Mouse (Mus musculus) cerebellum, adult 9-11 months (tissue): ENCODE measurements at regions not wholly inside any gene's neighbourhood (a gene's known extent, or its start where the extent isn't known, plus 50 kb on each side); places are given as distances from the start of the nearest gene placed in this dataset.
A peak's percentile ranks its signal among the peaks of the same experiment; 100 is the strongest.

Experiments
- DNase-seq: peaks from one replicate; pipeline ENCODE4 v3.0.0; 2022

DNA sequence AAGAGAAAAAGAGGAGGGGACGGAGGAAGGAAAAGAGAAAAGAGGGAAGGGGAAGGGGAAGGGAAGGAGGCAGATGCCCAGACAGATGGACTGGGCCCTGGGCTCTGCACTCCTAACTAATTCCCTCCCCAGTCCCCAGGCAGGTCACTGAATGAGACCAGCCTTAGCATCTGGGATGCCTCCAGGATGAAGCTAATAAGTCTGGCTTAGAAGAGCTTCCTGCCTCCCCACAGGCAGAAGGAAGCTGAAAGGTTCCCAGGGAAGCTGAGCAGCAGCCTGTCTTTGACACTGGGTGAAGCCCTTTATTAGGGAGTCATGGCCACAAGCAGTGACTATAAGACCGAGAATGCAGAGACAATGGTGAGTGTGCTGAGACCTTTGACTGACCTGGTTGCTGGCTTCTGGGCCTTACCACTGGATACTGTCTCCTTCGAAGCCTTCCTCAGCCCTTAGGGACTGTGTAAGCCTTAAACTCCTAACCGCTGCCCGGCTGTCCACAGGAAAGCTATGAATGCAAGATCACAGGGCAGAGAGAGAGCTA, 76.7 kb upstream of the Bod1 start:
- peak; percentile 63 for DNase-seq

DNA sequence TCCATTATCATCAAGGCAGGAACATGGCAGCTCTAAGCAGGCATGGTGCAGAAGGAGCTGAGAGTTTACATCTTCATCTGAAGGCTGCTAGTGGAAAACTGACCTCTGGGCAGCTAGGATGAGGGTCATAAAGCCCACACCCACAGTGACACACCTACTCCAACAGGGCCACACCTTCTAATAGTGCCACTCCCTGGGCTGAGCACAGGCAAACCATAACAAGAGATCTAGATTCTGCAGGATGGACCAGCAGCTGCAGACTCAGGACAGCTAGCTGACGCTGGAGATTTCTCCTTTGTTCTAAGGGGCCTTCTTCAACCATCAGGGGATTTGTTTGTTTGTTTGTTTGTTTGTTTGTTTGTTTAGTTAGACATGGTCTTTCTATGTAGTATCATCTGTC, 79.6 kb upstream of the Bod1 start:
- no peak for DNase-seq

DNA sequence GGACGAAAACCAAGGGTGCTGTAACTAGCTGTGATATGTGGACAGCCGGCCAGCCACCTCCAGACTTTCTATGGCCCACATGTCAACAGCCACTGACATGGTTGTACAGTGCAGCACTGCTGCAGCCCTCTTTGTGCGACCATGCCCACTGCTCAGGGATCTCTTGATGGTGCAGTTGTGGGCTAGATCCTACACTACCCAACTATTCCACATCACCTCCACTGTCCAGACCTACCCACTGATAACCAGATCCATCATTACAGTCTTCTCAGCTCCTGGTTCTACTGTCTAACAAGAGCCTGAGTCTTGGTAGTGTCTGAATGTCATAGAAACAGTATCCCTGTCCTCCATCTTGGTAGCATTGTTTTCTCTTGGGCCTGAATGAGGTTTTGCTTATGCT, 81.5 kb upstream of the Bod1 start:
- DNase-seq = no peak

DNA sequence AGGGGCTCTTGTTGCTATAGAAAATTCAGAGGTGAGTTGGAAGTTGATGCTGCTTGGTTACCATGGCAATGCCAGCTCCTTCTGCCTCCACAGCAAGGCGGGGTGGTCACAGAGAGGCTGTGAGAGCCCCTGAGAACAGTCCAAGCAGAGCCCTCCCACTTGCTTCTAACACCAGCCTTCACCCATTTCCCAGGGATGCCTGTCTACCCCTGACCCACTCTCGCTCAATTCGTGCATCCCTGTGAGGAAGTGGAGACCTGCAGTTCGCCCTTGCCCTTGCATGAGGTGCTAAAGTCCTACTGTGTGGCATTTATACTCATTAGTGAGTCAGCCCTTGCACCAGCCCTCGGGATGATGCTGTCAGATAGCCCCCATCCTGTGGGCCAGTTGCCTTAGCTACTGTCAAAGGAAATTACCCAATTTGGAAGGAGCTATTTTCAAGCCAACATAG, 82.1 kb upstream of the Bod1 start:
- no peak for DNase-seq

DNA sequence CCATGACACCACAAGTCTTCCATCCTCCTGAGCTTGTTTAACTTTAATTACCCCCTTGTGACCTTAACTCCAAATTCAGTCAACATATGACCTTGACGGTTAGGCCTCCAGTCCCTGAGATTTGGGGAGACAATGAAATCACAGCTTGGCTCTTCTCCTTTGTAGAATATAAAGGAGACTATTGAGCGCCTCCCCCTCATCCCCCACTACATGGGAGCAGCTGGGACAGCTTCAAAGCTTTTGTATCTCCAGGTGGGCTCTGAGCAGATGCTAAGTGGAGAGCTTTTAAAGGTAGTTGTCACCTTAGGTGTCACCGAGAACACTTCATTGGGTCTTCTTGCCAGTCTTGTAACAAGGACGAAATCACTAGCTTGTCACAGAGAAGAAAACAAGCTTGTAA, 82.7 kb upstream of the Bod1 start:
- DNase-seq = no peak

DNA sequence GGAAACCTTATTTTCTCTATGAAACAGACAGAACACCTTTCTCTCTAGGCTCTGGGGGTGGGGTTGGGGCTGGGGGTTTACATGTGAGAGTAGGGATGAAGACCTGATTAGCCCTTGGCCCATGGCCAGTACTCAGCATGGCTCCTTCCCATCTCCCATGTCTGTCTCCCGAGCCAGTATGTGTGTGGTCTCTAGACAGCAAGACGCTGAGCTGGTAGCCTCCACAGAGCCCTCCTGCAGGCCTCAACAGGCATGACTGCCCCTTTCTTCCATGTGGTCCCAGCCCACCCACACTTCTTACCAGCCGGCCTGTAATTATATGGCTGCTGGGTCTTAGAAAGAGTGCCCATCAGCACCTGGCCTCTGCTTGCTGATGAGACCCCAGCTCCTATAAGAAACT, 84.2 kb upstream of the Bod1 start:
- DNase-seq = no peak

DNA sequence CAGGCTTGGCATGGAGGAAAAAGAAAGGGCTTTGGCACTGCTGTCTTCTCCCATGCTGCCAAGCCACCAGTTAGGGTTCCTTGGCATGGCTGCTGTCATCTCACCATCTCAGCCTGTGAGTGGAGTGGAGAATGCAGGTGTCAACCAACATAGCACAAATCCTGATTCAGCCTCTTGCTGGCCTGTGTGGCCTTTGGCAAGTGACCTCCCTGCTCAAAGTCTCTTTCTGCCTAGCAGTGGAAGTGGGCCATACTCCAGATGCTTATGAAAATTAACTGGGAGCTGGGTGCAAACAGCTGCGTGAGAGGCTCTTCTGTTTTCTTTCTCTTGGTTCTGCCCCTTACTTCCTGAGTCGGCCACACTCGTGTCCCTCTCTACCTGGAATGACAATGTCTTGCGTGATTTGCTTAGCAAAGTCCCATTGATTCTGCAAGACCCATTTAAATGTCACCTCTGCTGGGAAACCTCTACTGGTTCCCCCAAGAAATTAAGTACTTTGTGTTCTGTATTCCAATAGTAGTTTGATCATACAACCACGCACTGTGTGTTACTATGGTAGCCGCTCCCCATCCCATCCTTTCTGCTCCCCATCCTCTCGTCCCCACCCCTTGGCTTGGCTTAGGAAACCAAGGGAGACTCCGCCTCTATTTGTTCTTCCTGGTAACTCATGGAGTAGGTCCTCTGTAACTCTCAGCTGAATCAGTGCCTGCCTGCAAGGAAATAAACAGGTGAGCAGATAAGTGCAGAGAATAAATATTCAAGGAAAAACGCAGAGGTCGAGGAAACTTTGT, 84.9 kb upstream of the Bod1 start:
- no peak for DNase-seq

DNA sequence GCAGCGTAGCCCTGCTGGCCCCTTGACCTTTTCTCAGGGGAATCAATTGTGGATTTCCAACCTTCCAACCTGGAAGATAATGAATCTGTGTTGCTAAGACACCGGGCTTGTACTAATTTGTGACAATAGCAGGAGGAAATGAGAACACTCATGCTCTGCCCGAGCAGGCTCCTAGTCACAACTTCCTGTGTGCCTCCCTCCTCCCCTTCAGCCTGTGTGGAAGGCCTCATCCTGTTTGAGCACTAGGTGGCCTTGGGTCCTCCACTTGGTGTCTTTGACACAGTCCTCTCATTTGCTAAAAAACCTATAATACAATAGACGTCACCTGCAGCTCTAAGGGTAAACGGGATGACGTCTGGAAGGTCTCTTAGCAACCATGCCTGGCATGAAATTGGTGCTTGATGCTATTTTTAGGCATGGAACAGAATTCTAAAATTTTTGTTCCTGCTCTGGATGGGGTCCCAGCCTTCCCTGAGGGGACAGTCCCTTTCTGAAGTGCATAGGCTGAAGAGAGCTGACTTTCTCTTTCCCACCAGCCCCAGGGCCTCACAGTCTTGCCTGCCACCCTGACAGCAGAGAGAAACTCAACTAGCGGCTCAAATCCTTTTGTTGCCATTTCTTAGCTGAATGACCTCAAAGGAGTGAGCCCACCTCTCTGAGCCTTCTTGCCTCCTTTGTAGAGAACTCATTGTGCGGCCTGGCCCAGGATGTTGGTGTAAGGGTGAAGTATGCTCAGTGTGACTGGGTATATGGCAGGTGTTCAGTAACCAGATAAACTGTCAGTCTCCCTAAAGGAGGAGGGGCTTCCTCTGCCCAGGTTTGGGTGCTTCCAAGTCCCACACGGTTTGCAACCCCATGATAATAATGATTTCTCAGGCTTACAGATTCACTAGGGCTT, 88.4 kb upstream of the Bod1 start:
- no peak for DNase-seq

DNA sequence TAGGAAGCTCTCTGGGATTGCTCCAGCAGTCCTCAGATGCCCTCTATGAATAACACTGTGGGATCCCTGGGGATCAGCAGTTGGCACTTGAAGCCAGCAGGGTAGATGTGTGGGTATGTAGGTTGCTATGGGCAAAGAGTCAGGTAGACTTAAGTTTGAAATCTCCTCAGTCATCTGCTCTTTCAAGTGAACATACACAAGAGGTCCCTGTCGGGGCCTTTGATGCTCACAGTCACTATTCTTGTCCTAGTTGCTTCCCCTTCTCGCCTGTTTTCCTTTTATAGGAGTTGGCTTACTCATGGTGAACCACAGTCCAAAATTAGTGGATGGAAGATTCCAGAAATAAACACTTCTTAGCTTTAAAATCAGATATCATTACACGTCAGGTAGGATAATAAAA, 92.2 kb upstream of the Bod1 start:
- DNase-seq = no peak

DNA sequence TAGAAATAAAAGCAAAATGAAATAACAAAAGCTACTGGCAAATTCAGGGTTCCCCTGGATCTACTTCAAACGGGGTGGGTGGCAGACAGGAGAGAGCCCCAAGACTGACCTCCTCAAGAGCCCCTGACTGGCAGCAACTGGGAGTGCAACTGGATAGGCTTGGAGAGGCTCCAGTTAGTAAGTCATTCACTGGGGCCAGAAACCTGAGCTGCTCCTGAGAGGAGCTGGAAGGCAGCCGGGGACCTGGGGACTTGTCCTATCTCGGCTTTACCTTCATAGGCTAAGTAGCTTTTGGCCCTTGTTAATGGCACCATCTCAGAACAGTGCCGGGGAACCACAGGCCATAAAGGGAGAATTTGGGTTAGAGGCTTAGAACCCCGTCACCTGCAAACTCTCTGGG, 94.6 kb upstream of the Bod1 start:
- DNase-seq = no peak

DNA sequence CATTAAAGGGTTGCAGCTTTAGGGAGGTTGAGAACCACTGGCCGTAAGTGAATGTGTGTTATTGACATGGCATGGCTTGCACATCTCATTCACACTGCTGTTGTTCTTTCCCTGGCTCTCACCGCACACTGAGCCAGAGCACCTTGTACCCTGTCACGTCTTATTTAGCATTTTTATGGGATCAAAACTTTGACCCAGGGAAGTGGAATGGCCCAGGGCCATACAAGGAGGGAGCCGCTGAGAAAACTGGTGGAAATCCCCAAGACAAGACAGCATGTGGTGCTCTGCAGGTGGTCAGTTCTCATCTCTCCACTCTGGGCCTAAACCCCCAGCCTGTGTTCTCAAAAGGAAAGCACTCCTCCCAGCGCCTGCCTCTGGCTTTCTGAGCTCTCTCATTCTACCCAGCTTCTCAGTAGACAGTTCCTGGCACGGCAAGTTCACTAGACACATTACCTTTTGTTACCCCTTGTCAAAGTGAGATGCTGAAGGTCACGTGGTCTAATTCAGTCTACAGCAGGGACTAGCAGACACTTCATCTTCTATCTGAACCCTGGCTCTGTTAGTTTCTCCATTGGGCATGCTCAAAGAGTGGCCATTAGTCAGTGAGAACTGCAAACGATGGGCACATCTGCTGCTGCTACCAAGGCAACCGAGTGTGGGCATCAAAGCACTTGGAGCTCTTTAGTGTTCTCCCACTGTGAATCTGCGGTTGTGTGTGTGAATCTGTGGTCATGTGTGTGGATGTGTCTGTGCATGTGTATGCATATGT, 96.2 kb upstream of the Bod1 start:
- no peak for DNase-seq

DNA sequence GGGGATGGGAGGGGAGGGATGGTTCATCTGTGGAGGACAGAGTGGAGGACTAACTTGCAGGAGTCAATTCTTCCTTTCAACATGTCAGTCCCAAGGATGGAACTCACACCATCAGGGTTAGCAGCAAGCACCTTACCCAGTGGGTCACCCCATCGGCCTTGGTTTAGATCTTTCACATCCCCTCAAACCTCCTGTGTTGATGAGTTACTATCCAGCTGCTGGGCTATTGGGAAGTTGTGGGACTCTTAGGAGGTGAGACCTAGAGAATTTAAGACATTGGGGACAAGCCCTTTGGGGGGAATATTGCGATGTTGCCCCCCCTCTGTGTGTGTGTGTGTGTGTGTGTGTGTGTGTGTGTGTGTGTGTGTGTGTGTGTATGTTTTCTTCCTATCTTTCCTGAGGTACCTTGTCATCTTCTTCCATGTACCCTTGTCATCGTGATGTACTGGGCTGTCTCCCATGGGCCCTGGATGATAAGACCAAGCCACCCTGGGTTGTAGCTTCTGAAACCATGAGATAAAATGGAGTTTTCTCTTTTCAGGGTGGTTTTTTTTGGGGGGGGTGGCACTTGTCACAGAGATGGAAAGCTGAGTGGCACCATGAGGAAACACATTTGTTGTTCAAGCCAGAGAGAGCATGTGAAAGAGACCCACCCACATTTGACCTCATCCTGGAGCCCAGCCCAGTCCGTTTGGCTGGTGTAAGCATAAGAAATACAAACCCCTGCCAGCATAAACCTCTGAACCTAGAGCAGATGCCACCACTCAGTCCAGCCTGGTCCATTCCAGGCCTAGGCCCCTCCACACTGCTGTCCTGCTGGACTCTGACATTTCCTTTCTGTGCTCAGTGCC, 98.3 kb upstream of the Bod1 start:
- peak; percentile 72 for DNase-seq

DNA sequence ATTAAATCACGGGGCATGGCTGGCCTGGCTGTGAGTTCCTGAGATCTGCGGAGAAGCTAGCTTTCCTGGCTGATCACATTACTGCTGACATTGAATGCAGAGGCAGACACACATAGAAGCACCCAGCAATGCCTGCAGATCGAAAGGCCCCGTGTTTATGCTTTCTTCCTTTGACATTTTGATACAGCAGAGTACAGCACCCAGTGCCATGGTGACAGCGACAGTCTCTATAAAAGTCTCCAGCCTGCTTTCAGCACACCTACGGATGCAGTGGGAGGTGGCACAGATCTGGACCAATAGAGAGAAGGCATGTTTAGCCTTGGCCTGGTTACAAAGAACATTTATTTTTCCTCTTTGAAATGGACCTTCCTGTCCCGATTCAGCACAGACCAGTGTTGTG, 99.2 kb upstream of the Bod1 start:
- DNase-seq = peak; percentile 66

DNA sequence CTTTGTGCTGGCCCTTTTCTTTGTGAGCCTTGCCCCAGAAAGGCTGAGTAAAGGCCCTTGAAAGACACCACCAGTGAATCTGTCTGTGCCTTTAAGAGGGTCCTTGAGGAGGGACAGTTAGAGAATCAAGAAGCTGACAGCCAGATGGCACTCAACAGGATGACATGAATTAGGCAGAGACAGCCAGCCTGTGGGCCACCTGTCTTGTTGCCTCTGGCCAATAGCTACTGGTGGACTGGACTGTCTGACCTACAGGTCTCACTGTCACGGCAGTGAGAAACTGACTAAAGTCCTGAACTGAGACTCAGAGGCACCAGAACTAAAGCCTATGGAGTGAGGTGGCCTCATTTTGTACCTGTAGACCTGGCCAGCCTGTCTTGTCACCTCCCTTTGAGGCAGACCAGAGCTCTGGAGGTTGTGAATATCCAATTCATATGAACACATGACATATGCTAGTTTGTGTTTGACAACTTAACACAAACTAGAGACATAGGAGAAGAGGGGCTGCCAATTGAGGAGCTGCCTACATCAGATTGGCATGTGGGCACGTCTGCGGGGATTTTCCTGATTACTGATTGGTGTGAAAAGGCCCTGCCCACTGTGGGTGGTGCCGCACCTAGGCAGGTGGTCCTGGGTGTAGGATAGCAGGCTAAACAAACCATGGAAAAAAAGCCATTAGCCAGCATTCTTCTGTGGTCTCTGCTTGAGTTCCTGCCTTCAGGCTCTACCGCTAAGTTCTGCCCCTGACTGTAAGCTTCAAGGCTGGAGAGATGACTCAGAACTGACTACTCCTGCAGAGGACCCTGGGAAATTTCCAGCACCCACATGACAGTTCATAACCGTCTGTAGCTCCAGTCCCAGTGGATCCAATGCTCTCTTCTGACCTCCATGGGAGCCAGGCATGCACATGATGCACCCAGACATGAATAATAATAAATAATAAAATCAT, 100.1 kb upstream of the Bod1 start:
- peak; percentile 89 for DNase-seq

DNA sequence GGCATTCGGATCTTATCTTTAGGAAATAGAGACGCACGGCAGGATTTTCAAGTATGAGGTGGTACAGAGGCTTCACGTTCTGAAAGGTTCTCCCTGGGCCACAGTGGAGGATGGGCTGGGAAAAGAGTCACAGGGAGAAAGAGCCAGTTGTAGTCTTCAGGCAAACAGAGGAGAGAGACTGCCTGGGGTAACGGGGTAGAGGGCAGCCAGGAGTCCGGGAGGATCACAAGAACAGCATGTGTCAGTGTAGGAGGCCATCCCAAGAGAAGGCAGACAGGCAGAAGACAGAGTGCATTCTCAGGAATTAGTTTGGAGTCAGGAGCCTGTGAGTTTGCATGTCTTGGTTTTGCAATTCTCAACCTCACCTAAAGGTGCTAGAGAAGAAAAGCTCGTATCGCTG, 94.5 kb upstream of the Cpeb4 start:
- no peak for DNase-seq

DNA sequence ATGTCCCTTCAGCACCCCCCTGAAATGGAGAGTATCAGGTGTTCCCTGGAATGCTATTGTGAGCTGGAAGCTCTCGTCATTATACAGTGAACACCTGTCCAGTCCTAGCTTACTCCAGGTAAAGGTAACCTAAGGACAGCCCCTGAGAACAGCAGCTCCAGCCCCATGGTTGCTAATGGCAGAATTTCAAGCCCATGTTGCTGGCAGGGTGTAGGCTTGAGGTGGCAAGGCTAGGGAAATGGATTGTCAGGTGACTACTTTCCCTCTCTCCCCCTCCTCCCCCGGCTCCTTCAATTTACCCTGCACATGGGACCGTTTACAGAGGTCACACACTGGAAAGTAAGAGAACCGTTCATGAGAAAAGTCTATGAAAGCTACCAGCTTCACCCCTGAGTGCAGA, 93.2 kb upstream of the Cpeb4 start:
- no peak for DNase-seq

DNA sequence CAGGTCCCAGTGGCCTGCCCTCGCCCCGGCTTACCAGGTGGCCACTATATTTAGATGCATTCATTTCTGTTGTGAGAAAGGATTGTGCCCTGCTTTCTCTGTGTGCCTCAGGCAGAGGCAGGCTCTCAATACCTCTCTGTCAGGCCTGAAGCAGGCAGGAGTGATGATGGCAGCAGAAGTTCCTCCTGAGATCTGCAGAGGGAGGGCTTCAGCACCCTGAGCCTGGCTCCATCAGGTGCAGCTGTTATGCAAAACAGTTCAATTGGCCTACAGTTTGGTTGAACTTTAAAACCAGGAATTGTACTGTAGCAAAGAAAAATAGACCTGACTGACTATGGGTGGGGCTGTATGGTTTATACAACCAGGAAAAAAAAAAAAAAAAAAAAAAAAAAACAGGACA, 92.7 kb upstream of the Cpeb4 start:
- no peak for DNase-seq

DNA sequence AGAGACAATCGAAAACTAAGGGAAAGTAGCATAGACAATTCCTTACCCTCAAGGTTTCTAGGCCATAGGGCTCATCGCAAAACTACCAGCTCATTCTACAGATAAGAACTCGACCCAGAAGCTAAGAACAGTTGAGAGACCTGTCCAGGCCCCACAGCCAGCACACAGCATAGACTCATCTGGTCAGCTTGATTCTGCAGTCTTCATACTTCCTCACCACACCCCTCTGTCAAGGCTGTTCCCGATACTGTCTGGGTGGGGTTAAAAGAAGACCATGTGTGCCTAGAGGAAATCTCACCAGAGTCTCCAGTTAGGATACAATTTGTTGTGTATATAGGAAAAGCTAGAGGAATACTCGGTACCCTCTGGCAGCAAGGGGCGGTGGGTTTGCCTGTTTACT, 91.0 kb upstream of the Cpeb4 start:
- no peak for DNase-seq

DNA sequence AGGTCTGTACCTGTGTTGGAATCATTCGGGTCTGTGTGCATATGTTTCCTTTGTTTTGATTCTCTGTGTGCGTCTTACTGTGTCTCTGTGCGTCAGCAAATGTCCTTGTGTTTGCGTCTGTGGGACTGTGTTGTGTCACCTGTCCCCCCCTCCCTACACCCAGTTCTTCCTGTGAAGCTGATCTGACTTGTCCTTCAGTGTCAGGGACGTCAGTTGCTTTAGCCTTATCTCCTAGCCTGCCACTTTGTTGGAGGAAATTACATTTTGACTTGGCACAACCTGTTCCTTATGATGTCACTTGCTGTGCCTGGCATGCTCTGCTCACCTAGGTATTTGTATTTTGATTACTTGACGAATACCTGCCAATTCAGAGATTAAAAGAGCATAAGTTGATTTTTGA, 90.4 kb upstream of the Cpeb4 start:
- DNase-seq = no peak

DNA sequence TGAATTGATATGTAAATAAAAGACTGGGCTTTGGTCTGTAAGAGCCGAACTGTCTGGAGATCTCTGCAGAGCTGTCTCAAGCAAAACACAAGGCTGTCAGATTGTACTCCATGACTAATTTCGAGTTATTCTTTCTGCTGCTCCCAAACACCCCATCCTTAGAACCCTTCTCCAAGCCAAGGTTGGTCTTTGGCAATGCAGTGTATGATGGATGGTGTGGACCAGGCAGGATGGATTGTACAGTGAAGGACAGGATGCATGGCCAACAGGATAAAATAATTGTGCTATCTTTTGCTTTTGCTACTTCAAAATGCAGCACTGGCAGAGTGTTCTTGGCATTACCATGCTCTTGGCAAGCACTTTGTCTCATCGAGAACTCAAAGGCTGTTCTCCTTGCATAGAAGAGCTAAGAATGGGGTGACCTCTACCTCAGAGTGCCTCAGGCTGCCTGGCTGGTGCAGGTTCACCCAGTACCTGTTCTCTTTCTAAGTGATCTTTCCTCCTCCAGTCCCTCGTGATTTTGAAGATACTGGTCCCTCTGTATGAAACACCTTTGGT, 88.4 kb upstream of the Cpeb4 start:
- no peak for DNase-seq
